Mouse (Mus musculus) olfactory bulb, adult 2 months (tissue): ENCODE results near the gene Cldn2.

Experiments
- CTCF ChIP-seq: fragments of 200-500 bp; IDR thresholded peaks from 2 replicates; pipeline ENCODE4 v1.5.1; 2012; ENCODE audit warnings: low read depth, mild to moderate bottlenecking, low read length, moderate library complexity; ENCODE audit not compliant: insufficient read depth
- POLR2A ChIP-seq: fragments of 200-500 bp; IDR thresholded peaks from 2 replicates; pipeline ENCODE4 v1.6.1; 2012; ENCODE audit warnings: mild to moderate bottlenecking, low read depth, low read length, moderate library complexity; ENCODE audit not compliant: insufficient read depth

DNA sequence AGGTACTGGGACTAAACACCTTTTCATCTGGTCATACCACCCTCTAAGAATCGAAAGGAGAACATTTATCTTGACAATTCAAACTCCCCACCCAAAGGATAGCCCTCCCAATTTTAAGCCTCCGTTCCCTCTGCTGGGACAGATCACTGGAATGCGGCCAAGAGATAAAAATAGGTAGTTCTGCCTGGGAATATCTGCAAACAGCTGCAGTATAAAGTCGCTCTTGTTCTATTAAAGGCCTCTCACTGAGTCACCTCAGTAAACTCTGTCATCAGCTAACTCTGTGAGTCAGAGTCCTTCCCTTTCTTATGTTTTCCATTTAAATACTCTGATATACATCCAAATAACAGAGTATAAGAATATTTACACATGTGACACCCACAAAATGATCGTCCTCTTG lies 58.8 kb downstream of the Cldn2 start:
- TF ChIP-seq CTCF = no peak
- no peak for TF ChIP-seq POLR2A
